Mouse (Mus musculus) liver, embryonic 14.5 days (tissue): ENCODE measurements at regions not wholly inside any gene's neighbourhood (a gene's known extent, or its start where the extent isn't known, plus 50 kb on each side); places are given as distances from the start of the nearest gene placed in this dataset.
A peak's percentile ranks its signal among the peaks of the same experiment; 100 is the strongest.

Experiments
- ATAC-seq: fragments of 200-750 bp; cut with Nextera tagmentation; 2 replicates; pipeline ENCODE4 v1.8.0; 2017; ENCODE audit warnings: moderate number of reproducible peaks, mild to moderate bottlenecking, moderate library complexity; ENCODE audit not compliant: insufficient read depth
- DNase-seq, 3 experiments: peaks; one replicate each; pipeline ENCODE4 v3.0.0-alpha.2; 2012 to 2013; ENCODE audit warnings: low read depth in 3 of 3, low spot score in 3 of 3
- H3K27ac ChIP-seq: fragments of 300-500 bp; sonication (generic); 2 replicates; pipeline ENCODE4 v1.5.1; 2014; ENCODE audit warnings: moderate library complexity, mild to moderate bottlenecking, control low read depth, inconsistent platforms
- H3K27me3 ChIP-seq: fragments of 300-500 bp; sonication (generic); 2 replicates; pipeline ENCODE4 v1.6.1; 2014; ENCODE audit warnings: mild to moderate bottlenecking, low read length, moderate library complexity; ENCODE audit not compliant: control insufficient read depth, insufficient read depth
- H3K36me3 ChIP-seq: fragments of 300-500 bp; sonication (generic); replicated peaks from 2 replicates; pipeline ENCODE4 v1.6.1; 2014; ENCODE audit warnings: low read depth; ENCODE audit not compliant: control insufficient read depth, insufficient read depth
- H3K4me1 ChIP-seq, 2 experiments: fragments of 200-500 bp in 1 of 2; fragments of 300-500 bp in 1 of 2; sonication (generic) in 1 of 2; replicated peaks; 2 replicates each; pipeline ENCODE4 v1.6.1; 2012 to 2014; ENCODE audit warnings: antibody characterized with exemption in 1 of 2, inconsistent platforms in 1 of 2, low read length in 1 of 2; ENCODE audit not compliant: control insufficient read depth in 2 of 2, insufficient read depth in 2 of 2
- H3K4me2 ChIP-seq: fragments of 300-500 bp; sonication (generic); 2 replicates; pipeline ENCODE4 v1.6.1; 2014; ENCODE audit warnings: low read depth, mild to moderate bottlenecking, control low read depth, moderate library complexity
- H3K4me3 ChIP-seq, 2 experiments: fragments of 200-500 bp in 1 of 2; fragments of 300-500 bp in 1 of 2; sonication (generic) in 1 of 2; 2 replicates each; pipeline ENCODE4 v1.5.1; 2012 to 2014; ENCODE audit warnings: low read depth in 2 of 2, low read length in 2 of 2, mild to moderate bottlenecking in 2 of 2, control low read depth in 1 of 2, inconsistent platforms in 1 of 2, moderate library complexity in 1 of 2; ENCODE audit not compliant: insufficient read depth in 1 of 2
- H3K9ac ChIP-seq: fragments of 300-500 bp; sonication (generic); replicated peaks from 2 replicates; pipeline ENCODE4 v1.6.1; 2014; ENCODE audit warnings: mild to moderate bottlenecking, control low read depth, moderate library complexity
- H3K9me3 ChIP-seq: fragments of 300-500 bp; sonication (generic); 2 replicates; pipeline ENCODE4 v1.6.1; 2016; ENCODE audit warnings: low read length, mixed read lengths; ENCODE audit not compliant: control insufficient read depth
- CTCF ChIP-seq: IDR thresholded peaks from 2 replicates; pipeline ENCODE4 v1.5.1; 2016; ENCODE audit warnings: antibody characterized with exemption, low read depth, control low read depth
- EP300 ChIP-seq: IDR thresholded peaks from 2 replicates; pipeline ENCODE4 v1.6.1; 2016; ENCODE audit warnings: antibody characterized with exemption, low read depth
- WGBS: fragments of 180-500 bp; shearing (Covaris S2); extraction: QIAGEN DNeasy Blood & Tissue Kit; methylation state at CpG from one replicate; pipeline ENCODE4 v1.1.7; 2014; ENCODE audit not compliant: insufficient replicate concordance; 5-methylcytosine and 5-hydroxymethylcytosine counted together

DNA sequence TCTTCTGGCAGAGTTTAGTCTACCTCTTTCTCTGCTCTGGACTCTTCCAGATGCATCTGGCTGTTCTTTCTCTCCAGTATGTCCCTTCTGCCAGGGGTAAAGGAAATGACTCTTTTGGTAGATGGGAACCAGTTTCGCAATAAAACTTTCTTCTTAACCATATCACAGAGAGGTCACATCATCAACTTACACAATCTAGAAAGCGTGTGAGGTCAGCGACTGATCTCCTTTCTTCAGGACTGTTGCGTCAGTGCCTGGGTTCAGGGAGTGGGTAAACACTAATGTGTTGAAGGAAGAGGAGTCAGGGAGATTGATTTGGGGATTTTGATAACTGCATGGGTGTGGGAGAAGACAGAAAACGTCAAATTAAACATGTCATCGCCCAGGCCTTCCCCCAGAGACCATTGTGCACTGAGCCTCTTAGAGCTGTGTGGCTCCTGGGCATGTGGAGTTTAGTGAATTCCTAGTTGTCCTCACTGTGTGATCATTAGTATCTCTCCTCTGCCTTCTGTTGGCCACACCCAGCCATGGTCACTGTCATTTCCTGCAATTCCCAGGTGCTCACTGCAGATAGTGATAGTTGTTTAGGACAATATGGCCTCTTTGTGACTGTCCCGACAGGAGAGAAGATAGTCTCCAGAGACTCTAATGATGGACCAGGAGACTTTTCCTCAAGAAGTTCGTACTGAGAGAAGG, 122.2 kb upstream of the Arntl start:
- ATAC-seq (peak; percentile 58; the same call in 1 of the 2 replicates), DNase-seq (peak; percentile 10 to 17 (median 10))
- no peak overlapping the region for H3K9ac ChIP-seq
- H3K36me3 ChIP-seq: no peaks in the 10 kb centered on the region
- no peak overlapping the region for H3K4me3 ChIP-seq
- peaks cover 0 to 9% of the 10 kb centered on the region in 2 experiments; a peak in 2 of 4 replicates for H3K4me1 ChIP-seq
- no peaks in the 10 kb centered on the region for H3K27me3 ChIP-seq
- H3K27ac ChIP-seq: no peak overlapping the region
- no peak overlapping the region for H3K4me2 ChIP-seq
- H3K9me3 ChIP-seq: no peaks in the 10 kb centered on the region
- TF ChIP-seq EP300 (no peak), CTCF (no peak)
- 34% methylated on average over 8 of the region's 8 CpGs for WGBS

DNA sequence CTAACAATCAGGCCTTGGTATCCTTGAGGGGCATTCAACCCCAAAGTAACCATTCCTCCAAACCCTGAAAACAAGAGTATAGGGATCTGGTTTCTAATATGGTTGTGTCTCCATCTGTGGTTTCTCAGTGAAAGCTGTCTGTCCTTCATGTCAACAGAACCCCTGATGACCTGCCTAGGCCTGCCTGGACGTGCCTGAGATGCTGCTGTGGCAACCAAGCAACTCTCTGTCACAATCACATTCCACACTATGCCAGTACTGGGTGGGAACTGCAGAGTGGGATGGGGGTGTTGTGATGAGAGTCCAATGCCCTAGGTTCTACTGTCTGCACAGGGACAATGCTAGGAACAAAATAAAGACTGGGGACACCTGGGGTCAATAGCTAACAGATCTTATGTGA, 121.1 kb upstream of the Arntl start:
- no peak for TF ChIP-seq CTCF
- no peak for TF ChIP-seq EP300
- Histone ChIP-seq H3K9me3 (no peaks in the 10 kb centered on the region), H3K27ac (no peak overlapping the region), H3K4me3 (no peak overlapping the region), H3K4me1 (peaks cover 0 to 9% of the 10 kb centered on the region in 2 experiments; a peak in 2 of 4 replicates), H3K36me3 (no peaks in the 10 kb centered on the region), H3K9ac (no peak overlapping the region), H3K4me2 (no peak overlapping the region), H3K27me3 (no peaks in the 10 kb centered on the region)
- 11% methylated on average over 1 of the region's 1 CpGs for WGBS
- ATAC-seq: no peak
- no peak for DNase-seq

- 61% methylated on average over 5 of the region's 5 CpGs for WGBS
- peaks cover 0 to 9% of the 10 kb centered on the region in 2 experiments; a peak in 2 of 4 replicates for H3K4me1 ChIP-seq
- no peak overlapping the region for H3K4me2 ChIP-seq
- H3K9me3 ChIP-seq: no peaks in the 10 kb centered on the region
- ATAC-seq (no peak), DNase-seq (no peak)
- H3K27ac ChIP-seq: no peak overlapping the region
- no peak for TF ChIP-seq CTCF
- no peak for TF ChIP-seq EP300
- no peak overlapping the region for H3K4me3 ChIP-seq
- no peaks in the 10 kb centered on the region for H3K27me3 ChIP-seq
- H3K36me3 ChIP-seq: no peaks in the 10 kb centered on the region
- H3K9ac ChIP-seq: no peak overlapping the region
Observed at GRCm38 (mm10) chr7:113087646-113088045, 119.6 kb upstream of the Arntl start.

- DNase-seq: no peak
- no peak for ATAC-seq
- Histone ChIP-seq H3K9me3 (no peaks in the 10 kb centered on the region), H3K27ac (no peak overlapping the region), H3K4me1 (peaks cover 0 to 9% of the 10 kb centered on the region in 2 experiments; a peak in 2 of 4 replicates), H3K4me3 (no peak overlapping the region), H3K4me2 (no peak overlapping the region), H3K27me3 (no peaks in the 10 kb centered on the region), H3K9ac (no peak overlapping the region), H3K36me3 (no peaks in the 10 kb centered on the region)
- TF ChIP-seq EP300 (no peak), CTCF (no peak)
- 66% methylated on average over 4 of the region's 4 CpGs for WGBS
Observed at GRCm38 (mm10) chr7:113089044-113089443, 118.2 kb upstream of the Arntl start.

DNA sequence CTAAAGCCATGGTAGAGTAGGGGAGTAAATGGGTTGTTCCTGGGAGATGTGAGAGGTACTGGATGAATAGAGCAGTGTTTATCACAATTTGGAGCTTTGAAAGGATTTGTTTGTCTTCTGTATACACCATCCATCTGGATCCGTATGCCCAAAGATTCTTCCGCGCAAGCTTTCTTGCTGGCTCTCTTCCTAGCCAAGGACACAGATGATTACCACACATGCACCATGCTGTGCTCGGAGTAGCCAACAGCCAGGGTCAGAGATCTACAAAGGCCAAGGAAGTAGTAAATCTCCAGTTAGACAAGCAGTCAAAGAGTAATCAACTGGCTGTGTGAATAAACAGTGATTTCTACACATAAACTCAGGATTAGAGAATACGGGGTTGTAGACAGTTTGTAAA, 113.3 kb upstream of the Arntl start:
- H3K9ac ChIP-seq: no peak overlapping the region
- TF ChIP-seq EP300: no peak
- no peak for TF ChIP-seq CTCF
- H3K4me3 ChIP-seq: no peak overlapping the region
- 63% methylated on average over 5 of the region's 5 CpGs for WGBS
- no peaks in the 10 kb centered on the region for H3K9me3 ChIP-seq
- no peaks in the 10 kb centered on the region for H3K4me1 ChIP-seq
- H3K27ac ChIP-seq: no peak overlapping the region
- DNase-seq (no peak), ATAC-seq (no peak)
- no peak overlapping the region for H3K4me2 ChIP-seq
- H3K36me3 ChIP-seq: no peaks in the 10 kb centered on the region
- no peaks in the 10 kb centered on the region for H3K27me3 ChIP-seq
